Mouse (Mus musculus) leukemia stem cell, adult 10-12 weeks (primary cell): ENCODE measurements around the gene March9. TPM values are rescaled to one million over a fixed set of nuclear protein-coding genes. Genes with fewer than 3 reads are reported as not detected.

Experiments
- polyA plus RNA-seq: library from polyadenylated mRNA; stranded (reverse); fragments of >175 nt; gene quantifications from 2 replicates; pipeline ENCODE4 v1.2.3, GENCODE M21; 2012; ENCODE audit warnings: low replicate concordance

March9 gene
- 1.2 and 3.2 TPM in 2 replicates for polyA plus RNA-seq

DNA sequence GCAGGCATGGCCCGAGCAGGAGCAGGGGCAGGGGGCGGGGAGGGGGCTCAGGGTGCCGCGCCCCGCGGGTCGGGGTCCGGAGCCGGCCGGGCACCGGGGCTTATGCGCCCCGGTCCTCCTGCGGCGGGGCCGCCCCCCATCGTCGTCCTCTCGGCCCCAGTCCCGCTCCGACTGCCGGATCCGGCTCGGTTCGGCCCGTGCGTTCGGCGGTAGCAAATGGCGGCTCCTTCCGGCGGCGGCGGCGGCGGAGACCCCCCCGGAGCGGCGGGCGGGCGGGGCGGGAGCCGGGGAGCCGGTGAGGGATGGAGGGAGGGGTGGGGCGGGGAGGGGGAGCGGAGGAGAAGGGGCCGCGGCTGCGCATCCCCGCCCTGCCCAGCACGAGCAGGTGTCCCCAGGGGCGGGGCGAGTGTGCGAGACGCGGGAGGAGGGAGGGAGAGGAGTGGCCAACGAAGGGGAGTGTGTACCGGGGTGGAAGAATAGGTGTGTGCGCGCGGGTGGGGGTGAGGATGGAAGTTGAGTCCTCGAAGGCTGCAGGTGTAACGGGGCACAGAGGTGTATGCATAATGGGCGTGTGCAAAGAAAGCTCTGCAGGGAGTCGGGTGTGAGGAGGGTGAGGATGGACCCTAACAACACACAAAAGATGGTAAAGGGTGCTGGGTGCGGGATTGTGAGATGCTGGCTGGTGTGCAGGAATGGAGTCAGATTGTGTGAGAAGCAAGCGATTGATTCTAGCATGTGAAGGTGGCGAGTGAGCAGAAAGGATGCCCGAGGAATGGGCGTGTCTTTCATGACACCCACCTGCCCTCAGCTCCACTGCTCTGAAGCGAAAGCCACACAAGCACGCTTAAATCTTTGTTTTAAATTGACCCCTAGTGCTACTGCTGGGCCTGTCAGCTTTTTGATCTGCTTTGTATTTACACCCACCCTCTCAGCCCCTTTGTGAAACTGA lies at the start of gene March9:
TSS of gene March9 (minus strand) at position 217 of the 949 bp plus-strand sequence.

DNA sequence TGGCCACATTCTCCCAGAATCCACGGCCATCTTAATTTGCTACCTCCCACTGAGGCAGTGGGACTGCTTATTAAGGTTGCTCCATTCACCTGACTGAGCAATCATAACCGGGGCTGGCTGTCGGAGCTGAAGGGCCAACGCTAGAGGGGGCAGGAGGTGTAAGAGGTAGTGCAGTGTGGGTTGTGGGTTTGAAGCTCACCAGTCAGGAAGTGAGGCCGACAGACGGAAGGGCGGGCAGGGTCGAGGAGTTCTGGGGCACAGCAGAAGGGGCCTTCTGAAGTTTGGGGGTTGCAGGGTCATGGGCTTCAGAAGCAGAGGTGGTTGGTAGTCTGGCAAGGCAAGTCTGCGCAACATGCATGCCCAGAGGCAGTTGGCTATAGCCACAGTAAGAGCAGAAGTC lies 15.1 kb upstream of the March9 start, which contains the start of gene Agap2:
TSS of gene Agap2 (plus strand) at position 205 of the 400 bp plus-strand sequence.

DNA sequence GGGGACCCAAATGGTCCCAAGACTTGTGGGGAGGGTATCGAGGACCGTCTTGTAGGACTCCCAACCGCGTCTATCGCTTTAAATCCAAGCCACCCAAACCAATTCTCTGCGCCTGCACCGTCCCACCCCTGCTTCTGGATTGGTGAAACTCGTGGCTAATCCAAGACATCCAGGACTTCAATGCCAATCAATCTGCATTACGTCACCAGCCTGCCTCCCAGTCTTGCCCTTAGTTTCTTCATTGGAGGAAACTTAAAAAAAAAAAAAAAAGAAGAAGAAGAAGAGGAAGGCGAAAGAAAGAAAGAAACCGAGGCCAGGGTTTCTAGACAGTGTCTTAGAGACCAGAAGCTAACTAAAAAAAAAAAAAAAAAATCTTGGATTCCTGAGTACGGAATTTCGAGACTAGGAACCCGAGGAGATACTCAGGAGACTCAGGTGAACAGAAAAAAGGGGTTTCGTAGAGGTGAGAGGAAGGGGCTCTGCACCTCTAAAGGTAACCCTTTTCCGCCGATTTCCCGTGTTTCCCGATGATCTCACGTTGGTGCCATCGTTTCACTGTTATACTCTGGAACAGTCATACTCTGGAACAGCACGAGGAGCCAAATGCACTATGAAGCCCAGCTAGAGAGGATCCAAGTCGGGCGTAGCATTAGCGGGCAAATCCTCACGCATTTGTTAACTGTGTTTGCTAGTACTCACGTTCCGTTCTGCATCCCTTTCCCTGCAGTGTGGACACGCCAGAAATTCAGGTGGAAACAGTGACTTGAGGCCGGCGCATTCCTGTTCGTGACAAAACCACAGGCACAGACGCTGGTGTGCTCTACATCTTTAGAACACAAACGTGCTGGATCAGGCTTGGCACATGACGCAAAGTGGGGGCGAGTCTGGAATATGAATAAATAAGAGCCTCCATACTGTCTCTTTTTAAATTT lies 10.5 kb upstream of the March9 start, which contains the start of gene Tspan31:
TSS of gene Tspan31 (minus strand) at position 75 of the 932 bp plus-strand sequence.

DNA sequence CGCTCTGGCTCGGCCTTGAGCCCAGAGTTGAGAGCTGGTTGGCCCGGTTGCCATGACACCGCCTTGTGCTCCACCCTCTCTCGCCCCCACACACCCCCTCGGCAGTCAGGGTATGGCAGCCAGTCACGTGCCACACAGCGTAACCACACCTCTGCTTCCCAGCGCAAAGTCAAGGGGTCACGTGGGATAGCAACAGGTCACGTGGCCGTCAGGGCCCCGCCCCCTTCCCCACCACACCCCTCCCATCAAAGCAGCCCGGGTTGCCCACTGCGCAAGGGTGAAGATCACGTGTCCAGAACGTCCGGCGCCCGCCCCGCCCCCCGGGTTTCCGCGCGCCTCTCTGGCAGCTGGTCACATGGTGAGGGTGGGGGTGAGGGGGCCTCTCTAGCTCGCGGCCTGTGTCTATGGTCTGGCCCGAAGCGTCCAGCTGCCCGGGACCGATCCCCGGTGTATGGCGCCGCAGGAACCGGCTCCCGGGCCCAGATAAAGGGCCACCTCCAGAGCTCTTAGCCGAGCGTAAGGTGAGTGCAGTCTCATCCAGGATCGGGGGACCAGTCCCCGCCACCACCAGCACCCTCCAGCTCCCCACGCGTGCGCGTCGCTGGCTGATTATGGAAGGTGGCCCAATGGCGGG lies 3.4 kb upstream of the March9 start, which contains the start of gene Cdk4:
TSS of gene Cdk4 (plus strand) at position 296 of the 634 bp plus-strand sequence.

DNA sequence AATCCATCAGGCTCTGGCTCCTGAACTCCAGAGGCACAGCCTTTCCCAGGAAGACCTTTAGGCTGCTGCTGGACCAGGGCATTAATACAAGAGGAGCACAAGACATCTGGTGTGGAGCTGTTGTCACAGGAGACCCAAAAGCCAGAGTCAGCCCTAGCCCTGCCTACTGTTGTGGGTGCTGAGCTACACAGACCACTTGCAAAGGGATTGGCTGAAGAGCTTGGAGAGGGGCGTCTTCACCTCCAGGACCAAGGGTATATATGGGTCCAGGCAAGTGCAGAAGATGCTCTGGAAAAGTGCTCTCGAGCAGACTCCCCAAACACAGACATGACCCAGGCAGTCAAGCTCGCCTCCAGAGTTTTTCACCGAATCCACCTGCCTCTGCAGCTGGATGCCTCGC lies 12.0 kb downstream of the March9 start, which contains the start of gene Cyp27b1:
TSS of gene Cyp27b1 (plus strand) at position 297 of the 400 bp plus-strand sequence.

DNA sequence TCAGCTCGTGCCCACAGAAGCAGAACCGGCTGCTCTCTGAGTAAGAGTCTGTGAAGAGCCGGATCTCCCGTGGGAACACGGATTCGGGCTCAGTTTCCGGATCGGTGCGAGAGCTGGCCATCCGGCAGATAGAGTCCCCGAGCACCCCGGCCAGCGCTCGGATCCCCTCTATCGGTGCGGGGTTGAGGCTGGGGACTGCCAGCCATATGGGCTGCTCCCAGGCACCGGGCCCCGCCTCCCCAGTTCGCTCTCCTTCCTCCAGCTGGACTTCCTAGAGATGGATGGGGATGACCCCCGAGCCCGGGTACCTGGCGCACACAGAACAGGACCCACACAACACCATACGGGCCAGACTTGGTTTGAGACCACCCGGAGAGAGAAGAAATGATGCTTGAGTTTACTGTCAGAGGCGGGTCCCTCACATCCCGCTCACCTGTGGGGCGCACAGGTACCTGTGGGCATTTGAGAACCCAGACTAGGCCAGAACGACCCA lies 18.7 kb downstream of the March9 start, which contains the start of the genes Mettl1 and Eef1akmt3:
TSS of gene Mettl1 (plus strand) at position 141 of the 493 bp plus-strand sequence.
TSS of gene Eef1akmt3 (minus strand) at position 240 of the 493 bp plus-strand sequence.

DNA sequence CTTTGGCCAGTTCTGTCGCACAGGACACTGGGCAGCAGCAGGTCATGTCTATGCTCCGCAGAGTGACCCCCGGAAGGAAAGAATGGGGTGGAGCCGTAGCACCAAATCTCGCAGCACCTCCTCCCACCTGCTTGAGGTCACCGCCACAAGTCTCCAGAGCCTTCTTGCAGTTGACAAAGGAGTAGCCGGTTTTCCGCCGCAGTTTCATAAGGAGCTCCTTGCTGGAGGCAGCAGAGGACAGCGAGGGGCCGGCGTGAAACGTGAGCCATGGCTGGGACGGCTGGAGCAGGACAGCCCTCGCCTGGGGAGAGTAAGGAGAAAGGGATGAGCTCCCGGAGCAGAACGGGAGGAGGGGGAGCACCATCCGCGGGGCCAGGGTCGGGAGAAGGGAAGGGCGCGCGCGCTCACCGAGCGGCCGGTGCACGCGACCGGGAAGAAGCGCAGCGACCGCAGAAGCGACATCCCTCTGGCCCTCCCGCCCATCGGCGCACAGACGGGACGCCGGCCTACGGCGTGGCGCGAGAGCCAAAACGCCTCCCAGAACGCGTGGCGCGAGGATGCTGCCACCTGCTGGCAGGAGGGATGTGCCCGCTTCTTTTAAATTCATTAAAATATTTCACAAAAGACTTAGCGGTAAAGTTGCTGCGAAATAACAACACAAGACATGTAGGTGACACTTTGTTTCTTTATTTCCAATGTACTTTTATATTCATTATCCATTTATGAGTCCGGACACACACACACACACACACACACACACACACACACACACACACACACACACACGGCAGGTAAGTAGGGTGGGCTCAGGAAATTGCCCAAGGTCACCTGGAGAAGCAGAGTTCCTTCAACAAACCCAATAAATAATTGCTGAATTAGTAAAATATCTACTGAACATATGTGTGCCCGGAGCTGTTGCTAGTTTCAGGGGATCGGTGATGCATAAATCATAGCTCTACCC lies 29.4 kb downstream of the March9 start, which contains the start of gene Tsfm:
TSS of gene Tsfm (minus strand) at position 505 of the 961 bp plus-strand sequence.

Other genes with a start within 250 kb of the March9 start
- 7.7 and 11.9 TPM in 2 replicates for gene Atp23, start 158.8 kb downstream of the March9 start, polyA plus RNA-seq
- gene Ctdsp2, start 81.5 kb downstream of the March9 start, polyA plus RNA-seq = 54.0 and 101 TPM in 2 replicates
- 0.24 and 0.36 TPM in 2 replicates for gene Avil, start 59.5 kb downstream of the March9 start, polyA plus RNA-seq
- gene Tsfm, start 29.3 kb downstream of the March9 start, polyA plus RNA-seq = 75.8 and 81.5 TPM in 2 replicates
- 10.1 and 35.2 TPM in 2 replicates for gene Mettl1, start 18.8 kb downstream of the March9 start, polyA plus RNA-seq
- 0.23 and 0.30 TPM in 2 replicates for gene Eef1akmt3, start 18.7 kb downstream of the March9 start, polyA plus RNA-seq
- not detected in 2 replicates for gene Cyp27b1, start 11.9 kb downstream of the March9 start, polyA plus RNA-seq
- 1,058 and 1,859 TPM in 2 replicates for gene Cdk4, start 3.4 kb upstream of the March9 start, polyA plus RNA-seq
- gene Tspan31, start 10.1 kb upstream of the March9 start, polyA plus RNA-seq = 19.4 and 24.4 TPM in 2 replicates
- 26.3 and 51.9 TPM in 2 replicates for gene Agap2, start 15.1 kb upstream of the March9 start, polyA plus RNA-seq
- gene Os9, start 60.9 kb upstream of the March9 start, polyA plus RNA-seq = 127 and 168 TPM in 2 replicates
- 119 and 242 TPM in 2 replicates for gene B4galnt1, start 105.0 kb upstream of the March9 start, polyA plus RNA-seq
- gene Slc26a10, start 120.5 kb upstream of the March9 start, polyA plus RNA-seq = 0.11 and 0.35 TPM in 2 replicates
- 26.0 and 48.2 TPM in 2 replicates for gene Arhgef25, start 129.9 kb upstream of the March9 start, polyA plus RNA-seq
- 180 and 400 TPM in 2 replicates for gene Dtx3, start 135.5 kb upstream of the March9 start, polyA plus RNA-seq
- gene Pip4k2c, start 151.4 kb upstream of the March9 start, polyA plus RNA-seq = 42.0 and 97.1 TPM in 2 replicates
- 0.28 and 0.67 TPM in 2 replicates for gene Kif5a, start 203.2 kb upstream of the March9 start, polyA plus RNA-seq
- 141 and 189 TPM in 2 replicates for gene Dctn2, start 206.2 kb upstream of the March9 start, polyA plus RNA-seq
- 482 and 702 TPM in 2 replicates for gene Mbd6, start 228.8 kb upstream of the March9 start, polyA plus RNA-seq